Mouse (Mus musculus) adrenal gland, adult 10 weeks (tissue): ENCODE measurements around the gene Olfr1377. TPM values are rescaled to one million over a fixed set of nuclear protein-coding genes. Genes with fewer than 3 reads are reported as not detected.

Experiments used
- polyA plus RNA-seq: library from polyadenylated mRNA; stranded (reverse); fragments of 350-450 nt; fragmentation: Illumina TruSeq; extraction: RNeasy Lipid Tissue Mini Kit (QIAGEN cat#74804); gene quantifications from one replicate; pipeline ENCODE4 v1.2.3, GENCODE M21; 2014; ENCODE audit warnings: low read depth, low replicate concordance

The Olfr1377 gene
- polyA plus RNA-seq: not detected

DNA sequence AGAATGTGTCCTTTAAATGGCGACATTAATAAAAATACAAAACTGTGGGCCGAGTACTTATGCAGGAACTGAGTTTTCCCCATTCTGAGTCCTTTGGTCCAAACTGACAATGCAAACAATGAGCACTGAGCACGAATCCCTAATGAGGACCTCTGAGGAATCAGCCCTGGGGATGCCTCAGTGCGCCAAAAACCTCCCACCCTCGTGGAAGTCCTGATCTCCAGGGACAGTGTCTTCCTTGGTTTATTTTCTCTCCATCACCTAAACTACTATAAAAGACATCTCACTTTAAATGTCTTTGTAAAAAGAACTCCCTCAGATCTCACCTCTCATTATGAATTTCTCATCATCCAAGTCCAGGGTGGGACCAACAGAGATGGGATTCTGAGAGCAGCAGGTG lies at the start of gene Olfr1377:
Gene Olfr1377 (plus strand): TSS at position 301 of the 400 bp plus-strand sequence.

GRCm38 (mm10) chr11:50943506-50943905 lies 38.3 kb upstream of the Olfr1377 start, which contains the start of gene 4933414I15Rik:
Gene 4933414I15Rik, minus strand, starts transcription at chr11:50943765.

DNA sequence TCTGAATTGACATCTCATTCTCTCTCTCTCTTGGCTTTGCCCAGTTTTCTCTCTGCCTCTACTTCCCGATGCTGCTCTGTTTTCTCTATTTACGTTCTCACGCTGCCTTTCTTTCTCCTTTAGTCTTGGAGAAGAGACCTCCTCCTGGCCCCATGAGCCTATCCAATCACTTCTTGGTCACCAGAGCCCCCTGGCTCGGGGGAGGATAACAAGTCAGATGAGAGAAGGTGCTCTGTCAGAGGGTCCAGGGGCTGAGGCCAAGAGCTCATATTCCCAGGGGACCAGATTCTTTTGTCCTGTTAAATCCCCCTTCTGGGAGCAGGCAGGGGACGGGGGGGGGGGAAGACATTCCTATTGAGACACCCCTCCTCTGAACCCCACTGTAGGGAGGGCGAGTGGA lies 28.1 kb upstream of the Olfr1377 start, which contains the start of gene Prop1:
Gene Prop1 (minus strand): TSS at position 101 of the 400 bp plus-strand sequence.

DNA sequence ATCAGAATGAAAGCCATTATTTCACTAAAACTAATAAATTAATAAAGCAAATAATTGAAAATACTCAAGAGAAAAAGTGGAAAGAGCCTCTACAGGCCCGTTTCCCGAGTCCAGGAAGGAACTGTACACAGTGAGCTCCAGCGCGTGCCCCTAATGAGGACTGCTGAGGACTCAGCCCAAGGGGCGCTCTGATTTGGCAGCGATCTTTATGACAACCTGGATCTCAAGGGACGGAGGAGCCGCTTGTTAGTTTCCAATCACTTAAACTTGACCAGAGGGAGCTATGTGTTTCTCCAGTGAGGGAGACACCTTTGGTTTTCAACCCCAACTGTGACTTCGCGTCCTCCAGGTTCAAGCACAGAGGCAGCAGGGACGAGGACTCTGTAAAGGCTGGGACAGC lies 15.5 kb upstream of the Olfr1377 start, which contains the start of gene Olfr1378:
Gene Olfr1378 (plus strand): TSS at position 301 of the 400 bp plus-strand sequence.

DNA sequence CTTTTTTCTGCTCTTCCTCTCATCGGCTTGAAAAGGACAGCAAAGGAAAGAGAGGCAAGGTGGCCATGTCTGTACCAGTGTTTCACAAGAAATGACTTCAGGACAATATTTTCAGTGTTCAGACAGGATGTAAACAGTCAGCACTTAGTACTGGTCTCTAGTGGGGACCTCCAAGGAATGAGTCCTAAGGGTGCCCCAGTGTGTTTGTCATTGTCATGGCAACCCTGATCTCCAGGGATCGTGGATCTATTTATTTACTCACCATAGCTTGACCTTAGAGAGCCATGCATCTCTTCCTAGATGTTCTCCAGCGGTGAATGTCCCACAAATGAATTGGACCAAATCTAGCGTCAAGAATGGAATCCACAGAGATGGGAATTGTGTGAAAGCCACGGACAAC lies 21.5 kb downstream of the Olfr1377 start, which contains the start of gene Olfr51:
Gene Olfr51 (plus strand): TSS at position 301 of the 400 bp plus-strand sequence.

GRCm38 (mm10) chr11:51013936-51014335 lies 32.2 kb downstream of the Olfr1377 start, which contains the start of gene Olfr54:
Gene Olfr54, plus strand, starts transcription at chr11:51014236.

Other genes with a start within 250 kb of the Olfr1377 start
- 11.5 TPM for gene Zfp354c, start 154.2 kb upstream of the Olfr1377 start, polyA plus RNA-seq
- gene Zfp879, start 140.4 kb upstream of the Olfr1377 start, polyA plus RNA-seq: 0.76 TPM
- not detected for gene Grm6, start 131.3 kb upstream of the Olfr1377 start, polyA plus RNA-seq
- gene Zfp454, start 94.3 kb upstream of the Olfr1377 start, polyA plus RNA-seq: 5.1 TPM
- 27.2 TPM for gene Zfp2, start 65.8 kb upstream of the Olfr1377 start, polyA plus RNA-seq
- 7.4 TPM for gene Zfp354b, start 50.3 kb upstream of the Olfr1377 start, polyA plus RNA-seq
- not detected for gene 4933414I15Rik, start 38.2 kb upstream of the Olfr1377 start, polyA plus RNA-seq
- not detected for gene Prop1, start 28.2 kb upstream of the Olfr1377 start, polyA plus RNA-seq
- not detected for gene Olfr1378, start 15.4 kb upstream of the Olfr1377 start, polyA plus RNA-seq
- not detected for gene Olfr51, start 21.6 kb downstream of the Olfr1377 start, polyA plus RNA-seq
- gene Olfr54, start 32.3 kb downstream of the Olfr1377 start, polyA plus RNA-seq: 0.87 TPM
- gene Olfr1375, start 66.1 kb downstream of the Olfr1377 start, polyA plus RNA-seq: not detected
- 20.1 TPM for gene Zfp354a, start 77.3 kb downstream of the Olfr1377 start, polyA plus RNA-seq
- not detected for gene Gm12569, start 238.5 kb downstream of the Olfr1377 start, polyA plus RNA-seq